Mouse (Mus musculus) stomach, postnatal 0 days (tissue): ENCODE measurements around the gene Glg1. TPM values are rescaled to one million over a fixed set of nuclear protein-coding genes. Genes with fewer than 3 reads are reported as not detected.

ENCODE experiments used
- ATAC-seq: fragments of 200-750 bp; cut with Nextera tagmentation; 2 replicates; pipeline ENCODE4 v1.8.0; 2017; ENCODE audit not compliant: low FRiP score, low TSS enrichment
- DNase-seq: peaks from one replicate; pipeline ENCODE4 v3.0.0-alpha.2; 2016; ENCODE audit warnings: low spot score
- H3K27ac ChIP-seq: fragments of 300-500 bp; sonication (generic); replicated peaks from 2 replicates; pipeline ENCODE4 v1.5.1; 2014; ENCODE audit warnings: mild to moderate bottlenecking, control low read depth
- H3K27me3 ChIP-seq: fragments of 300-500 bp; sonication (generic); 2 replicates; pipeline ENCODE4 v1.6.1; 2014; ENCODE audit warnings: low read length; ENCODE audit not compliant: control insufficient read depth, insufficient read depth
- H3K36me3 ChIP-seq: fragments of 300-500 bp; sonication (generic); 2 replicates; pipeline ENCODE4 v1.6.1; 2014; ENCODE audit warnings: low read length, mixed read lengths; ENCODE audit not compliant: control insufficient read depth, insufficient read depth
- H3K4me1 ChIP-seq: fragments of 300-500 bp; sonication (generic); replicated peaks from 2 replicates; pipeline ENCODE4 v1.6.1; 2014; ENCODE audit warnings: antibody characterized with exemption; ENCODE audit not compliant: control insufficient read depth, insufficient read depth
- H3K4me2 ChIP-seq: fragments of 300-500 bp; sonication (generic); replicated peaks from 2 replicates; pipeline ENCODE4 v1.6.1; 2014; ENCODE audit warnings: low read depth, mild to moderate bottlenecking, control low read depth, moderate library complexity
- H3K4me3 ChIP-seq: fragments of 300-500 bp; sonication (generic); 2 replicates; pipeline ENCODE4 v1.5.1; 2014; ENCODE audit warnings: low read depth, low read length, control low read depth
- H3K9ac ChIP-seq: fragments of 300-500 bp; sonication (generic); 2 replicates; pipeline ENCODE4 v1.6.1; 2014; ENCODE audit warnings: mild to moderate bottlenecking, low read length, control low read depth, mixed read lengths
- H3K9me3 ChIP-seq: fragments of 300-500 bp; sonication (generic); 2 replicates; pipeline ENCODE4 v1.6.1; 2016; ENCODE audit warnings: low read length; ENCODE audit not compliant: control insufficient read depth
- CTCF ChIP-seq: IDR thresholded peaks from 2 replicates; pipeline ENCODE4 v1.5.1; 2016; ENCODE audit warnings: antibody characterized with exemption, low read depth, mild to moderate bottlenecking, moderate library complexity
- EP300 ChIP-seq: optimal IDR thresholded peaks from 2 replicates; pipeline ENCODE3; 2016; ENCODE audit warnings: antibody characterized with exemption
- WGBS: fragments of 180-500 bp; shearing (Covaris S2); extraction: QIAGEN DNeasy Blood & Tissue Kit; methylation state at CpG from one replicate; pipeline ENCODE4 v1.1.7; 2014; 5-methylcytosine and 5-hydroxymethylcytosine counted together
- polyA plus RNA-seq: library from polyadenylated mRNA; unstranded; fragments of >200 nt; fragmentation: Nextera tagmentation; extraction: Ambion mirVana; gene quantifications from 2 replicates; pipeline ENCODE4 v1.2.1, GENCODE M21; 2015

Gene Glg1
- polyA plus RNA-seq, 1 experiment from 2014 or later, result 27.3 TPM

DNA sequence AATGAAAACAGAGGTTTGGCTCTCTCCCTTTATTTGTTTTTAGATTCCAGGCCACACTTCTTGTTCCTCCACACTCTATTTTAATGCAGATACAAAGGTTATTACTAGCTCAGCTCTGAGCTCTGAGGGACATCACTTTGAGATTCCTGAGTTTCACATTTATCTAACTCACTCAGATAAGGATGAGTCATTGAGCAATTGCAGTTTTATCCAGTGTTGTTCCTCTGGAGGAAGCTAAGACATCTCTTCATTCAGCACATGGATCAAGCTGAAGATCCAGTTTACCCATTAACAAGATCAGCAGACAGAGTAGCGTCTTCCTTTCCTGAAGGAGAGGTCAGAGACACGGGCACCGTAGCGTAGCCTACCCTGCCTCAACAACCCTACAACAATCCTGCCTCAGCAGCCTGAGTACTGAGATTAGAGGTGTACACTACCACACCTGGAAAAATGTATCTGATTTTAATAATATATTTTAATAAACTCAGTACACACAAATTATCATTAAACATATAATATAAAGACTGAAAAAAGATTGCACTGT, 12.7 kb downstream of the Glg1 start:
- ATAC-seq, result no peak

DNA sequence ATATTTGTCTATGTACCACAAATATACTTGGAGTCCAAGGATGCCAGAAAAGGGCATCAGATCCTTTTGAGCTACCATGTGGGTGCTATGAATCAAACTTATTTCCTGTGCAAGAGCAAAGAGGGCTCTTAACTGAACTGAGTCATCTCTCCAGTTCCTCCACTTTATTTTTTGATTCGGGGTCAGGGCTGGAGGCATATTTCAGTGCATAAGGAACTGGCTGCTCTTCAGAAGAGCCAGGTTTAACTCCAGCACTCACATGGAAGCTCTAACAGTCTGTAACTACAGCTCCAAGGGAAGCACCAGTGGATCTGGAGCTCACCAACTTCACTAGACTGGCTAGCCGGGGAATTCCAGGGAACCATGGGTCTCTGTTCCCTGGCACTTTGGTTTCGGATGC, 21.7 kb downstream of the Glg1 start:
- H3K9me3 ChIP-seq, result no peaks in the 10 kb centered on the region
- WGBS, result 68% methylated on average over 3 of the region's 3 CpGs
- ATAC-seq (no peak), DNase-seq (no peak)
- no peak overlapping the region for H3K9ac ChIP-seq
- H3K4me3 ChIP-seq, result no peak overlapping the region
- H3K4me2 ChIP-seq, result no peak overlapping the region
- H3K27ac ChIP-seq, result no peak overlapping the region; the same call in 1 of the 2 replicates
- H3K4me1 ChIP-seq, result no peaks in the 10 kb centered on the region
- H3K27me3 ChIP-seq, result no peaks in the 10 kb centered on the region
- H3K36me3 ChIP-seq, result no peaks in the 10 kb centered on the region
- TF ChIP-seq EP300 (no peak), CTCF (no peak)

More for the DNA sequence above, 12.7 kb downstream of the Glg1 start:
- H3K27ac ChIP-seq, result no peak overlapping the region
- no peaks in the 10 kb centered on the region for H3K27me3 ChIP-seq
- 82% methylated on average over 4 of the region's 4 CpGs for WGBS
- H3K9ac ChIP-seq, result no peak overlapping the region
- TF ChIP-seq EP300, result no peak
- no peak for TF ChIP-seq CTCF
- H3K4me2 ChIP-seq, result no peak overlapping the region
- no peaks in the 10 kb centered on the region for H3K9me3 ChIP-seq
- H3K4me1 ChIP-seq, result no peaks in the 10 kb centered on the region
- no peaks in the 10 kb centered on the region for H3K36me3 ChIP-seq
- no peak overlapping the region for H3K4me3 ChIP-seq
- no peak for DNase-seq

DNA sequence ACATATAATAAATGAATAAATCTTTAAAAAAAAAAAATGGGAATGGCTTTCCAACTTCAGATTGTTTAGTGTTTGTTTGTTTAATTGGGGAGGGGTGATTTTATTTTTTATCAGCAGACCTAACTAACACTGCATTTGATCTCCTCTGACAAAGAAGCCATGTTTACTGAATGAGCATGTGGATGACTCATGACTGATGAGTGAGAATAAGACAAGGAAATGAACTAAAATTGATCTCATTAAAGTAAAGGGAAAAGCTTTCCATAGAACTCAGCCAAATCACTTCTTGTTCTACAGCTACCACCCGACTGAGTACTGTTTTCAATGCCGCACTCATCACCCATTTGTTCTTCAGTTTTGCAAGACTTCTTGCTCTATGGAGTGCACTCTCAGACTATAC, 25.3 kb downstream of the Glg1 start:
- 81% methylated on average over 2 of the region's 2 CpGs for WGBS
- no peak overlapping the region for H3K4me3 ChIP-seq
- no peaks in the 10 kb centered on the region for H3K27me3 ChIP-seq
- peak; percentile 73; the same call in 1 of the 2 replicates for ATAC-seq
- no peaks in the 10 kb centered on the region for H3K9me3 ChIP-seq
- no peaks in the 10 kb centered on the region; the same call in 1 of the 2 replicates for H3K36me3 ChIP-seq
- DNase-seq, result no peak
- H3K9ac ChIP-seq, result no peak overlapping the region
- no peak for TF ChIP-seq EP300
- no peak for TF ChIP-seq CTCF
- no peak overlapping the region for H3K4me2 ChIP-seq
- peak overlapping the region; percentile 58; the same call in 1 of the 2 replicates for H3K27ac ChIP-seq
- no peaks in the 10 kb centered on the region for H3K4me1 ChIP-seq

DNA sequence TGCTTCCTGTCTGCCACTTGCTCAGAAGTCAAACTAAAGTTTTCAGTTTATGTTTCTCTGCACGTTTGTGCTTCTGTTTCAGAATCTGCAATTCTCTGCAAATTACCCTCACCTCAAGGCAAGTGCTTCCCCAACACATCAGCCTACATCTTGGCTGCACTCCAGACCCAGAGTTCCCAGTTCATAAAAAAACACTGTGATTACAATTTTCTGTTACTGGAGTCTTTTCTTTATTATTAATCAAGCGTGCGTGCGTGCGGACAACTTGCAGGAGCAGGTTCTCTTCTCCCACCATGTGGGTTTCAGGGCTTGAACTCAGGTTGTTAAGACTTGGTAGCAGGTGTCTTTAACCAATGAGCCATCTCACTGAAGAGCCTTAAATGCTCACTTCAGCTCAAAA, 34.9 kb downstream of the Glg1 start:
- Histone ChIP-seq H3K9me3 (no peaks in the 10 kb centered on the region), H3K4me2 (no peak overlapping the region), H3K27ac (no peak overlapping the region), H3K36me3 (no peaks in the 10 kb centered on the region), H3K4me3 (no peak overlapping the region), H3K27me3 (no peaks in the 10 kb centered on the region), H3K9ac (no peak overlapping the region), H3K4me1 (no peaks in the 10 kb centered on the region)
- no peak for DNase-seq
- 42% methylated on average over 5 of the region's 5 CpGs for WGBS
- no peak for ATAC-seq
- no peak for TF ChIP-seq EP300

DNA sequence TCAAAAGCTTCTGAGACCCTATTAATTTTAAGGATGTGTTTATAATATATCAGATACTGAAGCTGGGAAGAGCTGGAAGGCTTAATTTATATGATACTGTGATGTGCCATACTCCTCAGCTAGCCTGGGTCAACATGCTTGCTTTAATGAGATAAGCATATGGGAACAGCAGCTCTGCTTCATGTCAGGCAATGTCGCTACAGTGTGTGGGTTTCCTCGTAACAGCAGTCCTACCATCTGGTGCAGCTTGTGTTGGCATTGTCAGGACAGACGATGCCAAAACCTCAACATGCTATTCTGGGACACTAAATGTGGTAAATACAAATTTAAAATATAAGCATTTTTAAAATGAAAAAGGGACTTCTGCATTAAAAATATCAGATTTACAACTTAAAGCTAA, 40.9 kb downstream of the Glg1 start:
- ATAC-seq, result no peak
- H3K4me1 ChIP-seq, result no peaks in the 10 kb centered on the region
- H3K27me3 ChIP-seq, result no peaks in the 10 kb centered on the region
- 67% methylated on average over 3 of the region's 3 CpGs for WGBS
- H3K9ac ChIP-seq, result no peak overlapping the region
- H3K9me3 ChIP-seq, result no peaks in the 10 kb centered on the region
- no peak for DNase-seq
- TF ChIP-seq EP300, result no peak
- no peak for TF ChIP-seq CTCF
- no peaks in the 10 kb centered on the region for H3K36me3 ChIP-seq
- no peak overlapping the region for H3K27ac ChIP-seq
- no peak overlapping the region for H3K4me3 ChIP-seq
- H3K4me2 ChIP-seq, result no peak overlapping the region

DNA sequence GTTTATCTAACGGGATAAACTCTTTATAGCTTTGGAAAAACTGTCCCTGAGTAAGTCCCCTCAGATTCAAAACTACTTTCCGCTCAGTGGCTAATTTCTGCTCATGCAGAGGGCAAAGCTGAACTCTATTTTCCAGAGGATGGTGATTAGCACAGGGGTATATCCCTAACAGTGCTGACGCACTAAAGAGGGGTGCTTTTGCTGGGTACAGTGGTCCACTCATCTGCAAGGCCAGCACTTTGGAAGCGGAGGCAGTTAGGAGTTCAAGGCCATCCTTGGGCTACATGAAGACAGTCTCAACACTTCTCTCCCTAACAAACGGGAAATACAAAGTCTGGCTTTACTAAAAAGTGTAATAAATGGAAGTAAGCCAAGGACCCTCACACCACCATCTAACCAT, 45.6 kb downstream of the Glg1 start:
- 86% methylated on average over 5 of the region's 5 CpGs for WGBS
- H3K9me3 ChIP-seq, result no peaks in the 10 kb centered on the region
- H3K27me3 ChIP-seq, result no peaks in the 10 kb centered on the region
- H3K27ac ChIP-seq, result no peak overlapping the region
- no peaks in the 10 kb centered on the region for H3K4me1 ChIP-seq
- ATAC-seq (no peak), DNase-seq (no peak)
- no peak overlapping the region for H3K9ac ChIP-seq
- H3K4me3 ChIP-seq, result no peak overlapping the region
- H3K4me2 ChIP-seq, result no peak overlapping the region
- no peaks in the 10 kb centered on the region for H3K36me3 ChIP-seq
- TF ChIP-seq CTCF (no peak), EP300 (no peak)
